Comparison of ENCODE assay signal across 10 mouse cellular contexts in genomic region chr12:110500095-110500494, GRCm38 (mm10). TPM values are rescaled to one million over a fixed set of nuclear protein-coding genes. Genes with fewer than 3 reads are reported as not detected.
DNase-seq lines count a peak whose midpoint lies in the region; ATAC-seq and TF ChIP-seq lines count a peak whose summit lies in the region.
"Had no signal": no experiment of that assay in that cellular context is flagged by ENCODE, and none has a peak within 500 bp of the region (broad histone marks: within the 10 kb centered on the region; RNA-seq: fewer than 3 reads in every experiment).

No protein-coding gene starts in this region.

- DNase-seq in kidney, postnatal 36 days, result no peak
- no peak for DNase-seq in CH12.LX (ENCODE audit: extremely low read depth)
- DNase-seq in liver, postnatal 0 days, result no peak
- no peak for DNase-seq in left cerebral cortex, adult 11 months (ENCODE audit: low spot score)
- no peak for DNase-seq in left cerebral cortex, postnatal 36 days (ENCODE audit: low spot score in 2 of 2)
- DNase-seq: cerebellum, postnatal 14 days; right cerebral cortex, postnatal 25 days had no signal

- H3K4me1 ChIP-seq in kidney, embryonic 15.5 days, result peaks cover 79% of the 10 kb centered on the region
- peaks cover 34 to 77% of the 10 kb centered on the region in 2 experiments for H3K4me1 ChIP-seq in CH12.LX (ENCODE audit: control insufficient read depth in 1 of 2, insufficient read depth in 2 of 2)
- H3K4me1 ChIP-seq in brown adipose tissue, adult 24 weeks (ENCODE audit: control insufficient read depth, insufficient read depth, insufficient read length, low read length), result peaks cover 64% of the 10 kb centered on the region
- peaks cover 58% of the 10 kb centered on the region for H3K4me1 ChIP-seq in liver, postnatal 0 days (ENCODE audit: insufficient read depth)
- H3K4me1 ChIP-seq in forebrain, embryonic 16.5 days (replicated peaks; ENCODE audit: control insufficient read depth, insufficient read depth, low read length), result 0 out of 2 replicates have a peak, but pooled peaks cover 3% of the 10 kb centered on the region

- in situ Hi-C loops in CH12.LX (cut with MboI; ENCODE audit: low pct_ligation_motif_present, low pct_unique_long_range_greater_than_20kb, low sequenced_read_pairs), result no loop called here

- no peak overlapping the region for H3K9ac ChIP-seq in kidney, embryonic 15.5 days
- H3K9ac ChIP-seq in CH12.LX (ENCODE audit: insufficient read depth, low read depth), result 0 out of 2 replicates have a peak overlapping the region, but pooled peaks have one; percentile 59
- no peak overlapping the region for H3K9ac ChIP-seq in liver, postnatal 0 days (replicated peaks)
- no peak overlapping the region for H3K9ac ChIP-seq in forebrain, embryonic 16.5 days (replicated peaks; ENCODE audit: low read depth, low read length)

- 0 out of 2 replicates have a peak overlapping the region, but pooled peaks have one; percentile 75 for H3K27ac ChIP-seq in kidney, embryonic 15.5 days
- H3K27ac ChIP-seq in CH12.LX (ENCODE audit: insufficient read depth, low read depth), result no peak overlapping the region; the same call in 1 of the 2 replicates
- H3K27ac ChIP-seq in brown adipose tissue, adult 24 weeks (replicated peaks; ENCODE audit: low read depth, low read length), result peak overlapping the region; percentile 95
- H3K27ac ChIP-seq in liver, postnatal 0 days (ENCODE audit: low read depth), result 0 out of 2 replicates have a peak overlapping the region, but pooled peaks have one; percentile 79
- no peak overlapping the region for H3K27ac ChIP-seq in forebrain, embryonic 16.5 days (ENCODE audit: low read length)

- dilution Hi-C loops in CH12.LX (cut with MboI; ENCODE audit: extremely low pct_ligation_motif_present, extremely low pct_unique_long_range_greater_than_20kb, low sequenced_read_pairs), result no loop called here

- intact Hi-C loops in left cerebral cortex, postnatal 36 days (cut with DNase I), result no loop called here

- H3K4me3 ChIP-seq in kidney, embryonic 15.5 days (replicated peaks), result no peak overlapping the region
- peak overlapping the region in 1 of 3 experiments; percentile 62 for H3K4me3 ChIP-seq in CH12.LX (replicated peaks in 1 of 3; ENCODE audit: low read depth in 2 of 3, low read length in 2 of 3, poor library complexity in 1 of 3)
- H3K4me3 ChIP-seq in brown adipose tissue, adult 24 weeks (ENCODE audit: insufficient read depth, low read depth, low read length), result peak overlapping the region; percentile 36; the same call in 1 of the 2 replicates
- no peak overlapping the region for H3K4me3 ChIP-seq in liver, postnatal 0 days (ENCODE audit: low read depth, low read length)
- H3K4me3 ChIP-seq in forebrain, embryonic 16.5 days (replicated peaks; ENCODE audit: low read length), result no peak overlapping the region

- ATAC-seq in kidney, embryonic 15.5 days (replicated peaks; ENCODE audit: low FRiP score), result no peak
- no peak for ATAC-seq in liver, postnatal 0 days
- ATAC-seq in forebrain, embryonic 16.5 days, result no peak

- no peaks in the 10 kb centered on the region for H3K36me3 ChIP-seq in kidney, embryonic 15.5 days
- H3K36me3 ChIP-seq in CH12.LX (replicated peaks in 1 of 2; ENCODE audit: control insufficient read depth in 1 of 2, insufficient read depth in 1 of 2, low read length in 1 of 2), result peaks cover 0 to 27% of the 10 kb centered on the region in 2 experiments
- H3K36me3 ChIP-seq in liver, postnatal 0 days (replicated peaks; ENCODE audit: insufficient read depth, low read length), result no peaks in the 10 kb centered on the region
- H3K36me3 ChIP-seq in forebrain, embryonic 16.5 days (ENCODE audit: control insufficient read depth, insufficient read depth), result no peaks in the 10 kb centered on the region

- no peak for TF ChIP-seq RAD21 in CH12.LX (IDR thresholded peaks at IDR 0.05; ENCODE audit: low read depth, low read length)

- TF ChIP-seq POLR2A in CH12.LX (IDR thresholded peaks at IDR 0.05; ENCODE audit: low read depth, low read length), result no peak

- peaks cover 84% of the 10 kb centered on the region for H3K79me2 ChIP-seq in CH12.LX (replicated peaks; ENCODE audit: control insufficient read depth, extremely low read depth, insufficient read depth, poor library complexity, severe bottlenecking)

- H3K4me2 ChIP-seq in kidney, embryonic 15.5 days, result no peak overlapping the region
- H3K4me2 ChIP-seq in CH12.LX (ENCODE audit: insufficient read depth, low read depth, poor library complexity, severe bottlenecking), result no peak overlapping the region
- peak overlapping the region; percentile 72; the same call in 1 of the 2 replicates for H3K4me2 ChIP-seq in liver, postnatal 0 days (ENCODE audit: low read depth, low read length)
- no peak overlapping the region for H3K4me2 ChIP-seq in forebrain, embryonic 16.5 days (ENCODE audit: low read length)

- WGBS in kidney, embryonic 15.5 days, result 87% methylated on average over 8 of the region's 8 CpGs
- 61% methylated on average over 8 of the region's 8 CpGs for WGBS in liver, postnatal 0 days (ENCODE audit: insufficient replicate concordance)
- 97% methylated on average over 8 of the region's 8 CpGs for WGBS in forebrain, embryonic 16.5 days

- no peak for TF ChIP-seq EP300 in CH12.LX (IDR thresholded peaks at IDR 0.05; ENCODE audit: low read length)
- no peak for TF ChIP-seq EP300 in liver, postnatal 0 days (IDR thresholded peaks at IDR 0.05; ENCODE audit: low read depth)

- no peak for TF ChIP-seq CTCF in CH12.LX (conservative IDR thresholded peaks at IDR 0.05 in 1 of 2, IDR thresholded peaks at IDR 0.05 in 1 of 2; ENCODE audit: low read depth in 2 of 2, low read length in 2 of 2)
- TF ChIP-seq CTCF in liver, postnatal 0 days (IDR thresholded peaks at IDR 0.05; ENCODE audit: low read depth), result no peak

- no peaks in the 10 kb centered on the region for H3K9me3 ChIP-seq in kidney, embryonic 15.5 days (replicated peaks)
- H3K9me3 ChIP-seq in CH12.LX (replicated peaks; ENCODE audit: low read length), result no peaks in the 10 kb centered on the region
- no peaks in the 10 kb centered on the region for H3K9me3 ChIP-seq in liver, postnatal 0 days (ENCODE audit: low read length)
- H3K9me3 ChIP-seq in forebrain, embryonic 16.5 days (ENCODE audit: control insufficient read depth, low read length), result no peaks in the 10 kb centered on the region

- no peaks in the 10 kb centered on the region for H3K27me3 ChIP-seq in kidney, embryonic 15.5 days
- no peaks in the 10 kb centered on the region for H3K27me3 ChIP-seq in CH12.LX (replicated peaks)
- H3K27me3 ChIP-seq in liver, postnatal 0 days (ENCODE audit: insufficient read depth, low read length), result no peaks in the 10 kb centered on the region
- no peaks in the 10 kb centered on the region for H3K27me3 ChIP-seq in forebrain, embryonic 16.5 days (replicated peaks; ENCODE audit: control insufficient read depth, insufficient read depth, low read length)

TF ChIP-seq in CH12.LX, 34 proteins besides CTCF, POLR2A, EP300 and RAD21:
- TF ChIP-seq JUND (conservative IDR thresholded peaks at IDR 0.05; ENCODE audit: low read depth, low read length) (no peak), ETS1 (conservative IDR thresholded peaks at IDR 0.05; ENCODE audit: low read depth, low read length) (no peak), TCF12 (IDR thresholded peaks at IDR 0.05; ENCODE audit: low read depth, low read length) (no peak), NELFE (IDR thresholded peaks at IDR 0.05; ENCODE audit: low read depth, low read length) (no peak), ZNF384 (IDR thresholded peaks at IDR 0.05; ENCODE audit: low read depth, low read length) (no peak), SIN3A (IDR thresholded peaks at IDR 0.05; ENCODE audit: low read length) (no peak), USF2 (conservative IDR thresholded peaks at IDR 0.05; ENCODE audit: low read depth, low read length) (no peak), ZC3H11A (IDR thresholded peaks at IDR 0.05; ENCODE audit: low read depth, low read length) (no peak), HCFC1 (IDR thresholded peaks at IDR 0.05; ENCODE audit: low read depth, low read length) (no peak), IRF4 (IDR thresholded peaks at IDR 0.05; ENCODE audit: low read depth, low read length) (no peak), ZKSCAN1 (IDR thresholded peaks at IDR 0.05; ENCODE audit: borderline replicate concordance, low read depth, low read length) (no peak), MAX (IDR thresholded peaks at IDR 0.05; ENCODE audit: low read length) (no peak), JUN (IDR thresholded peaks at IDR 0.05; ENCODE audit: insufficient read depth, low read depth, low read length) (no peak), MAZ (IDR thresholded peaks at IDR 0.05; ENCODE audit: low read depth, low read length) (no peak), PAX5 (IDR thresholded peaks at IDR 0.05; ENCODE audit: low read length) (no peak), BHLHE40 (IDR thresholded peaks at IDR 0.05; ENCODE audit: low read depth, low read length) (no peak), CHD1 (IDR thresholded peaks at IDR 0.05; ENCODE audit: low read depth, low read length) (no peak), MEF2A (IDR thresholded peaks at IDR 0.05; ENCODE audit: borderline replicate concordance, low read depth, low read length) (no peak)

RNA-seq across cellular contexts. Expression of gene Ppp2r5c, which starts 53.2 kb away (rescaled TPM):
- 141 and 143 TPM in 2 replicates for polyA plus RNA-seq in kidney, embryonic 15.5 days (2015; fragmentation: Nextera tagmentation; extraction: Ambion mirVana)
- total RNA-seq in CH12.LX (2012; rRNA removed) (67.2 and 71.6 TPM in 2 replicates), CH12.LX (2014; rRNA removed) (111 and 122 TPM in 2 replicates)
- polyA plus RNA-seq in CH12.LX (2012; ENCODE audit: insufficient read length, low read depth), result 78.5 and 97.7 TPM in 2 replicates
- polyA plus RNA-seq in brown adipose tissue, adult 24 weeks (2012; ENCODE audit: insufficient read depth, insufficient read length, missing spikeins), result 44.0 and 64.3 TPM in 2 replicates
- 53.3 and 55.5 TPM in 2 replicates for polyA plus RNA-seq in liver, postnatal 0 days (2015; fragmentation: Nextera tagmentation; extraction: Ambion mirVana)
- 139 and 145 TPM in 2 replicates for polyA plus RNA-seq in forebrain, embryonic 16.5 days (2015; fragmentation: Nextera tagmentation; extraction: Ambion mirVana)
- 100 to 1,000 TPM; 270 to 283 TPM for total RNA-seq in left cerebral cortex, postnatal 36 days (2021)

Comparison
In these comparisons a context has a peak if more than half of its experiments do, and no peak if none do; other contexts are left out.
1. H3K27ac ChIP-seq: peak in kidney, embryonic 15.5 days (single experiment), brown adipose tissue, adult 24 weeks (single experiment) and liver, postnatal 0 days (single experiment); none in CH12.LX (single experiment) and forebrain, embryonic 16.5 days (single experiment).